Mouse (Mus musculus): ENCODE measurements around the gene Plppr3.

Gene Plppr3

DNA sequence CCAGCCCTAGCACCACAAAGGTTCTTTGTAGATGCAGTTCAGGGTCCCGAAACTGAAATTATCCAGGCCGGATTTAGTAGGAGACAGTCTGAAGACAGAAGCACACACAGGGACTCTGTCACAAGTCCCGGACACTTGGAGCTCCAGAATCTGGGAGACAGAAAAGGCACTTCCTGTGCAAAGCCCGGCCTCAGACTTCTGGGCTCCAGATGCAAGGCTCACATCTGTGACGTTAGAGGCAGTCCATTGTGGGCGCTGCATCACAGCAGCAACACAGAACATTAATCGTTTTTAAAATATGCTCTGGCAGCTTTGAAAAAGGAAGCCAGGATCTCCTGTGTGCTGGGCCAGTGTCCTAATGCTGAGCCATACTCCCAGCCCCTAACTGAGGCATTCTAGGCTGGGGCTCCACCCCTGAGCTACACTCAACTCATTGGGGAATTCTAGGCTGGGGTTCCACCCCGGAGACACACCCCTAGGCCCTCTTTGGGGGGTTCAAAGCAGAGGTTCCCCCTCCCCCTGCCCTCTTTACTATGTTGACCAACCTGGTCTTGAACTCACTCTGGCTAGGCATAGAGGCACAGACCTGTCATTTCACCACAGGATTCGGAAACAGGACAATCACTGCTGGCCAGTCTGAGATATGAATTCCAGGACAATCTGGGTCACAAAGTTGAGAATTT lies 22.2 kb downstream of the Plppr3 start:
- DNase-seq = no peak

DNA sequence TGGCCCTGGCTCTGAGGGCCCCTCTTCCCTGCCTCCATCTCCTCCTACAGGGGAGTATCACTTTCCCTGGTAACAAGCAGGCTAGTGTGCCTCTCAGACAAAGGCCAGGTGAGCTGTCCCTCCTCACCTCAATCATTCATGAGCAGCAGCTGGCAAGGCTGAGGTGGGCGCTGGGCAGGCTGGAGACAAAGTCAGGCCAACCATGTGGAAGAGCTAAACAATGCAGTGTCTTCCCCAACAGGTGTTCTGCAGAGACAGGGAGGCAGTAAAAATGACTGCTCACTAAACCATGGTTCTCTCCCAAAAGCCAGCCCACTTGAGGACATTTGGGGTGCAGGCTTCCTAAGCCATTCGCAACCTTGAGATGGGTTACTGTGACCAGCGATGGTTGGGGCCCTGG lies 22.8 kb downstream of the Plppr3 start:
- no peak for DNase-seq

DNA sequence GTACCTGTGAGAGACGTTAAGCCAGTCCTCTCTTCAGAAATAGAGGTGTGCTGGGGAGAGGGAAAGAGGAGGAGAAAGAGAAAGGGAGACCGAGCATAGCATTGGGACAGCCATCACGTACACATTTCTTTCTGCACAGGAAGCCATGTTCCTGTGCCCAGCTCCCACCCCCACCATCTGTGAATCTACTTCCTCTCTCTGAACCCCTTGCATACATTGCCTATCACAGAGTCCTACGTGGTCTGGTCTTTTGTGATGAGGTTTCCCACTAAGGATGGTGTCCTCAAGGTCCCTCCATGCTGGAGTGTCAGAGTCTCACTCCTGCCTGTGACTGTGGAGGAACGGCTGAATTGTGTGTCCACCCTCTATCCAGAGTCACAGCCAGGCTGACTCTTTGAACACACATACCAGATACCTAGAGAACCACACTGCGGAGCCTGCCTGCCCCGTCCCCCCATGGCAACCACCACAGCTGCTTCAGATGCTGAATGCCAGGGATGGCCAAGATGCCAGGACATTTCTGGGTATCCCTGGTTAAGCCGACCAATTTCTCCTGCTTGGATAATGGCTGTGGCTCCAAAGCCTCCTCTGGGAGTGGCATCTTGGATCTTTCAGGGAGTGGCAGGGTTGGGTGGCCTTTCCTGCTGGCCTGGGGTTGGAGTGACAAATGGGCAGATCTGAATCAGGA lies 24.3 kb downstream of the Plppr3 start:
- no peak for DNase-seq

DNA sequence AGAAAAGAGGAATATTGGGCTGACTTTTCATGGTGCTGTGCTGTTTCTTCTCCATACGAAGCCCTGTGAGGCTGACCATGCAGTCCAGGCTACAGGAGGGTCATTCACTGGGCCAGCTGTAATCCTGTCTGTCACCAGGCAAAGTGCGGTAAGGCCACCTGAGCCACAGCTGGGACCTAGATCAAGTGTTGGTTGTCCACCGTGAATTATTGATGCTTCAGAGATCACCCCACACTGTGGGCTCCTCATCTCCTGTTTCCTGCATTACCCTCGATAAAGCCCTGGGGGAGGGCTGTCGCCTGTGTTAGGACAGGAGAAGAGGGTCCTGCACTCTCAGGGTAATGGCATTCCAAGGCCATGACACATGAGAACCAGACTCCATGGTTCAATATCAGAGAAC lies 27.9 kb downstream of the Plppr3 start:
- no peak for DNase-seq

DNA sequence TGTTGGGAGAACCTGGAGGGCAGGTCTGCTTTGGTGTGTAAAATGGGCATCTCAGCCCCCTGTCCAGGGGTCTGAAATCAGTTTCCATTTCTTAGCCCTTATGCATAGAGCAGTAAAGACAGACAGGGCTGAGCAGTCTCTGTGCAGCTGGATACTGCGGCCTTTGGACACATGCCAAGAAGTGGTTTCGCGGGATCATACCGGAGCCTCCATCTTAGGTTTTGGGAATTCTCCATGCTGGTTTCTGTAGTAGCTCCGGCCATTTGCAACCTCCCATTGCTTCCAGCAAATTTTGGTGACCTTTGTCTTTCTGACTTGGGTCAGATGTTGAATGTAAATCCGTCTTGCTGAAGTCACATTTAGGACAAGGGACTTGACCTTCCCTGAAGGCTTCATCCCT lies 31.0 kb downstream of the Plppr3 start:
- DNase-seq = peak in 1 of 2 experiments; percentile 33

DNA sequence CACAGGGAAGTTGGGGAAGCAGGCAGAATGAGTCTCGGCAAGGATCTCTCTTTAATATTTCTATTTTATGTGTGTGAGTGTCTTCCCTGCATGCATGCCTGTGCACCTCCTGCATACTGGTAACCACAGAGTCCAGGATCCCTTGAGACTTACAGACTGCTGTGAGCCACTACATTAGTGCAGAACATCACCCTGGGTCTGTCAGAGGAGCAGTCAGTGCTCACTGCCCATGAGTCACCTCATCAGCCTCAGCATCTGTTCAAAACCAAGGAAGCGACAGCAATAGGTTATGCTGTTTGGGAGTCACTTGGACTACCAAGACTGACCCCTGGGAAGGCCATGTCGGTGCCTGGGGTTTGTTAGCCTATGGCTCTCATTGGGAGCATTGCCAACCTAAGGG lies 32.1 kb downstream of the Plppr3 start:
- no peak for DNase-seq

DNA sequence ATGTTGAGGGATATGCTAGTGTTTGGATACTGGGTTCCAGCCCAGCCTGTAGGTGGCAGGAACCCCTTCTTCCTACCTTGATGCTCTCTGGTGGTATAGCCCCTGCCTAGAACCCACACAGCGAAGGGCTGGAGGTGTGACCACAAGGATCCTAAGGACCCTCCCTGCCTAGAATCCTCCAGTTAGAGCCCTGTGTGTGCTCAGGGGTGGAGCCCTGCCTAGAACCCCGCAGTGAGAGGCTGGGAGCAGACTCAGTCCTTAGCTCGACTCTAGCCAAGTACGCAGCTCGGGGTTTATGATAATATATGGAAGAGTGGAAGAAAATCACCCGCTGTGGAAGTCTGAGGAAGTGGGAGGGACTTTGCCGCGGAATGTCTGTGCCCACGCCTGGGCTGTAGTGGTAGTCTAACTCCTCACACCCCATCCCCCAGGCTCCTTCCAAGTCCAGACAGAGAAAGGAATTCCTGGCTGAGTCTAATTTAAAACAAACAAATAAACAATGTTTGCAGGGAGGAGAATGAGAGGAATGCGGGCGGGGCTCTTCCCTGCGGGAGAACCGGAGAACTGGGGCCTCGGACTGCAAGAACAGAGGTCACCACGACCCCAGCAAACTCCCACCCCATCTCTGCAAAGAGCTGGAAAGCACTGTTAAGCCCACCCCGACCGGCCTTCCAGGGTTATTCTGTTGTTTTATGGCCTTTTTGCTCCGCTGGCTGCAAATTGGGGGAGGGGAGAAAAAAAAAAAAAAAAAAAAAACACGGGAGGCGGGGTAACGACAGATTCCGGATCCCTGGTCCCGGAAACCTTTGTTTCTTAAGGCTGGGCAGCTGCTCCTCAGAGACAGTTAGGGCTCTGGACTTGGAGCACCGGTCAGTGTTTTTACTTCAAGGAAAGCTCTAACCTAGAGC lies 33.5 kb downstream of the Plppr3 start:
- peak; percentile 64 to 70 for DNase-seq

DNA sequence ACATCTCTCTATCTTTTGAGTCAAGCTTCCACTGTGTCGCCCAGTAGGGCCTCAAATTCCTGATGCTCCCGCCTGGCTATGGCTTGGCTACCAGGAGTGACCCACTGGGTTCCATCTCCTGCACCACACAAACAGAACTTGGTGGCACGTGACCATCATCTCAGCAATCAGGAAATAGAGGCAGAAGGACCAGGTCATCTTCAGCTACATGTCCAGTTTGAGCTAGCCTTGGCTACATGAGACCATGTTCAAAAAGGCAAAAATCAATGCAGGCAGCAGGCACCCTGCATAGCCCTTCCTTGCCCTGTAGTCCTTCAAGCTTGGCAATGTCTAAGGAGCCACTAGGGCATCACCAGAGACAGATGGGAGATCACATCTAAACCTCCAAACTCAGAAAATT lies 34.3 kb downstream of the Plppr3 start:
- no peak for DNase-seq

DNA sequence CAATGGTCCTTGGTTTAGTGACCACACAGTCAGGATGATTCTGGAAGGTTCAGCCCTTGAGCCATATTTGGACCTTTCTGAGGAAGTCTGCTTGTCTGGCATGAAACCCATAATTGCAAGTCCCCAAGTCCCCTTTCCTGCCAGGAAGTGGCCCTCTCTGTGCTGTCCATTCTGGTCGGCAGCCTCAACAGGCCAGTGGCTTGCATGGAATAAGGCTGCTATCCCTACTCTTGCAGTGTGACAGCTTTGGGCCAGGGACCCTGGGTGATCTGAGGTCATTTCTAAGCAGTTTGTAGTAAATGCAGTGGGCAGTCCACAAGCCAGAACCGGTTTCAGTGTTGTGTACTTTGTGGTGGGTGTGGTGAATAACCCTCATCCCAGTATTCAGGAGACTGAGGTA lies 36.3 kb downstream of the Plppr3 start:
- no peak for DNase-seq

DNA sequence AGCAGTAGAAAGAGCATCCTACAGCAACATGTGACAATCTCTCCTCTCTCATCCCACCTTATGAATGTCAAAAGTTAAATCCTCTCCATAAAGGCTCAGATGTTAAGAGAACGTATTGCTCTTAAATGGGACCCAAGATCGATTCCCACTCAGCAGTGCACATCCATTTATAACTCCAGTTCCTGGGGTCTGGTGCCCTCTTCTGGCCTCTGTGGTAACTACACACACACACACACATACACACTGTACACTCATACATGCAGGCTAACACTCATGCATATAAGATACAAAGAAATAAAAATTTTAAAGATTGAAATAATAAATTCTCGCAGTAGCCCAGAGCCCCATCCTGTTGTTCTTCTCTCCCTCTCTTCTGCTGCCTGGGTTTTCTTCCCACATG lies 37.5 kb downstream of the Plppr3 start:
- no peak for DNase-seq

DNA sequence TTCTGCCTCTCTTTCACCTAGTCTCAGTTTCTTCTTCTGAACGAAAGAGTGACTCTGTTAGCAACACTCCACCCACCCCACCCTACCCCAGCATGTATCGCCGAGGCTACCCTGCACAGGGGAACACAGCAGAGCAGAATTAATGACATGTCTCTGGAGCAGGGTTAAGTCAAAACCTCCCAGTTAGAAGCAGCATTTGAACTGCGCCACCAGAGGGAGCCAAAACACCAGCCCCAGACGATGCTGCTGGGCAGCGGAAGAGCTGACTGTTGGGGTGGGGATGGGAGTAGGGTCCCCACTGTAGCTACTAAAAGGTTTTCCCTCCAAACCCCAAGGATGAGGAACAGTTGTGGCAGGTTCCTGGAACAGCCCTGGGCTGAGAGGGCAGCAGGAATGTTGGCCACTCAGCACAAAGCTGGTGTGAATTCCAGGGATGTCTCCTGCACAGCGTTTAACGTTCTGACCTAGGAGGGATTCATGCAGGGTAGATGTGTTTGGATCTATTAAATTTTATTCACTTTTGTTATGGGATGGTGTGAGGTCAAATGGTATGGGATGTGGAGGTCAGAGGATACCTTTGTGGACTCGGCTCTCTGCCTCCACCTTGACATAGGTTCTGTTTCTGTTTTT lies 39.5 kb downstream of the Plppr3 start:
- DNase-seq = peak; percentile 84 to 89

DNA sequence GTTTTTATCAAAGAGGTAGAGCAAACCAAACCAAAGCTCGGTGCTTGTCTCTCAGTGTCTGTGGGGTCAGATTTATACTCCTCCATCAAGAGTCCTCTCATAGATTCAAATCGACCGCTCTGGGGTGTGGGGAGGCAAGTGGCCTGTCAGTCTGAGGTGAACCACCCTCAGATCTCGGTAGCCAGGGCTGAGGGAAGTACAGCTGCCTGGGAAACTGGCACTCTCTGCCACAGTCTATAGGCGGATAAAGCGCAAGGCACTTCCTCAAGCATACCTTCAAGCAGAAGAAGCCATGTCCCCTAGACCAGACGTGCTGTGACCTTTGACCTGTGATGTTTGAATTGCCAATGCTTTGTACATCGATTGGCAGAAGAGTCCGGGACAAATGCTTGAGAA lies 41.6 kb downstream of the Plppr3 start:
- DNase-seq = no peak

DNA sequence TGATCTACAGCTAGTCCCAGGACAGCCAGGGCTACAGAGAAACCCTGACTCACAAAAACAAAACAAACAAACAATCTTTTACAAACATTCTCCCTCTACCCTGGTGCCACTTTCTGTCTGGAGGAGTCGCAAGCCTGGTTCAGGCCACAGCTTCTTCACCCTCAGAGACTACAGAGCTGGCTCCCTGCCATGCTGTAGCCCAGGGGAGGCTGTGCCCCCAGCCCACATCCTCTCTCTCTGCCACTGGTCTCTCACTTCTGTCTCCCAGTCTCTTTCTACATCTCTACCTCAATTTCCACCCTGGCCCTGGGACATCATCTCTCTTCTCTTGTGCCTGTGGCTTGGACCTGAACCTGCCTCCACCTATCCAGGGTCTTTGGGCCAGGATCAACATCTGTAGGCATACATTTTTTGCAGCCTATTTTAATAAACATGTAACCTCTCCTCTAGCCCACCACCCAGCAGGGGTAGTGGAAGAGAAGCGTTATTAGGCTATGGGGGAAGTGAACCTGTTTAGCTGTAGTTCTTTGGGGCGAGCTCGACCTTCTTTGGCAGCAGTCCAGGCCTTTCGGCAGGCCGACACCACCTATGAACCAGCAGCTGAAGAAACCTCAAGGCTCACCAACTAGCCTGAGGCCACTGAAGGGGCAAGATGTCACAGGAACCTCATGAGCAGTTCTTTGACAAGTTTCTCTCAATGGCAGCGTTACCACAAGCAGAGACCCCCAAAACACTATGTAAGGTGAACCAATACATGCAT lies 42.2 kb downstream of the Plppr3 start:
- DNase-seq = no peak

DNA sequence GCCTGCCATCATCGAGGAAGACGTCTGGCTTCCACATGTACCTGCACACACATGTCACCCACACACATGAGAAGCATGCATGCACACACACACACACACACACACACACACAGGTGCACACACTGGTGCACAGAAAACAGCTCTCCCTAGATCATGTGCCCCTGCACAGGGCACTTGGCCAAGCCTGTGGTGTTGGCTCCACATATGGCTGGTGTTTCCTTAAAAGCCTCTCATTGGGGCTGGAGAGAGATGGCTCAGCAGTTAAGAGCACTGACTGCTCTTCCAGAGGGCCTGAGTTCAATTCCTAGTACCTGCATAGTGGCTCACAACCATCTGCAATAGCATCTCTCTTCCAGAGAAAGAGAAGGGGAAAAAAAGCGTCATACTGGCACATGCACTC lies 42.9 kb downstream of the Plppr3 start:
- no peak for DNase-seq

DNA sequence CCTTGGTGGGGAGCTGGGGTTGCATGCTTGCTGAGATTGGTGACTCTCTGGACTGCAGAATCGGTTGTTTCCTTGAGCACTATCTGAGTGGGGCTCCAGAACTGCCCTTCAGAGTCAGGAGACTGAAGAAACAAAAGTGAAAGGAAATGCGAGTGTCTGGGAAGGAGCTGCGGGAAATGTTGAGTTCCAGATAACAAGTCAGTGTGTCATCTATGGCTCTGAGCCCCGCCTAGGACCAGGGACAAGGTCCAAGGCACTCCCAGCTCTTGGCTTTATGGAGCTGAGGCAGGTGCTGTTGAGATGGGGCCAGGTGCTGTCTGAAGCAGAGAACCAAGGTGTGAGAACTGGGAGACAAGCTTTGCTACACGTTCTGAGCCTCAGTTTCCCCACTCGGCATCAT lies 50.0 kb downstream of the Plppr3 start:
- no peak for DNase-seq

DNA sequence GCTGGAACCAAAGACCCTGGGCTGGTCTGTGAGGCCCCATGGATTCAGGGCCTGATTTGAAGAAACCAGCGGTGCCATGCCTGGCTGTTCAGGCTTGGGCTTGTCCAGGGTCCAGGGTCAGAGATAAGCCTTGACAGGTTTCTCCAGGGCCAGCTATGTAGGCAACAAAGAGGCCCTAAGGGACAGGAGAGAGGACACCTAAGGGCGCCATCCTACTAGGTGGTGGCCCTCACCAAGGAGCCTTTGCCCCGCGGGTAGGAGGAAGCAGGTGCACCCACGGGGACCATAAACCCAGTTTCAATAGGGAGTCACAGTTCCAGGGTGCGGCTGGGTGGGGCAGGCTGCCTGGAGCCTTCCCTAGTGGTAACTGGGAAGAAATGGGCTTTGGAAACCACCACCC lies 51.4 kb downstream of the Plppr3 start:
- no peak for DNase-seq

DNA sequence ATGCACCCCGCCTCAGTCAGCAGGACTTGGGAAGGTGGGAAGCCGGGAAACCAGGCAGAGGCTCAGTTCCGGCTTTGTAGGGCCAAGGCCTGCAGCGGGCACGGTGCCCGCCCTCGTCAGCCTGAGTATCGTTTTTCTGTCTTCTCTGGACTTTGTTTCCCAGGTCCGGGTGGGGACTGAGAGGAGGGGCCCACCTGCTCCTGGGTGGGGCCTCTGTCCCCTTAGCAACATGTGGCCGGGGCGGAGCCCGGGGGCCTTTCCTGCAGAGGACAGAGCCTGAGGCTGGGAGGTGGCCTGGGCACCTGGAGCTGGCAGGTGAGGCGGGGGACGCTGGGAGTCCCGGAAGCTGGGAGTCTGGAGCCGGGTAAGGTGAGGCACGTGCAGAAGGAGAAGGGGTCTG lies 52.1 kb downstream of the Plppr3 start:
- no peak for DNase-seq

DNA sequence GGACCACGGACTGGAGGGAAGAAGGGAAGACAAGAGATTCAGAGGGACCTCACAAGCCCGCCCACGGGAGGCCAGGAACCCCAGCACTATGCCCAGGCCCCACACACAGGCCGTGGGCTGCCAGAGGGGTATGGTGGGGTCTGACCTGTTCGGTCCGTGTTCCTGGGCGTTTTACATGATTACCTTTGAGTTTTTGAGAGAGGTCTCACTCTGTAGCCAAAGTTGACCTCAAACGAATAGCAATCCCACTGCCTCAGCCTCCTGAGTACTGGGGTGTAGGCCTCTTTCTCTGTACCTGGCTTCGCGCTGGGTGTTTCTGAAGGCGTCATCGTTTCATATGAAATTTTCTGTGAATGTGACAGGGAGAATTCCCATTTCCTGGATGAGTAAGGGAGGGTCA lies 52.7 kb downstream of the Plppr3 start:
- no peak for DNase-seq

DNA sequence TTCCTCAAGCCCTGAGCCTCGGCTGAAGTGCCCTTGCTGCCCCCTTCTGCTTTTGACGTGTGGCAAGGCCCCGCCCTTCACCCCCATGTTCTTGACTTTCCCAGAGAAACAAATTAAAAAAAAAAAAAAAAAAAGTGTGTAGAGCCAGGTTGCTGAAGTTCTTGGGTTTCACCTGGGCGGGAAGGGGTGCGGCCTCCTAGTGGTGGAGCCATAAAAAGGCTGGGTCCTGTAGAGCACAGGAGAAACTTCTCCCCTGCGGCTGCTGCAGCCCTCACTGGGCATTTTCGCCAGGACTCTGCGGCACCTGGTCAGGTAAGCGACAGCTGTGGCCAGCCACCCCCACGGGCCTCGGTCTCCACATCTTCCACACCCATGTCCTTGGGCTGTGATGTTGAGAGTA lies 53.7 kb downstream of the Plppr3 start, which contains the start of gene Misp:
Misp (plus strand) TSS at position 208 of the 400 bp plus-strand sequence.
- no peak for DNase-seq

DNA sequence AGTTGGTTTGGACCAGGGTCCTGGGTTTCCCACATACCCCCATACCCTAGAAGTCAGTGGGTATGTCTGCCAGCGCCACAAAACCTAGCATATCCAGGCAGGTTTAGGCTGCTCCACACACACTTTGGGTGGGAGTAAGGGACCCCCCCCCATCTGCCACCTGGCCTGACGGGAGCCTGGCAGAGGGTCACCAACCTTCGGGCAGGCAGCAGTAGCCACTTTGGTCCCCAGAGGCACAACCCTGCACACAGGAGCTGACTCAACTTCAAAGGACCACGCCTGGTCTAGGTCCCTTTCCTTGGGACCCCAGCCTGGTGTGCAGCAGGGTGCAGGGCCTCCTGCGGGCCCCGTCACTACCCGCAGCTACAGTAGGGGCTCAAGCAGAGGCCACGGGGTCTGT lies 54.2 kb downstream of the Plppr3 start:
- no peak for DNase-seq

DNA sequence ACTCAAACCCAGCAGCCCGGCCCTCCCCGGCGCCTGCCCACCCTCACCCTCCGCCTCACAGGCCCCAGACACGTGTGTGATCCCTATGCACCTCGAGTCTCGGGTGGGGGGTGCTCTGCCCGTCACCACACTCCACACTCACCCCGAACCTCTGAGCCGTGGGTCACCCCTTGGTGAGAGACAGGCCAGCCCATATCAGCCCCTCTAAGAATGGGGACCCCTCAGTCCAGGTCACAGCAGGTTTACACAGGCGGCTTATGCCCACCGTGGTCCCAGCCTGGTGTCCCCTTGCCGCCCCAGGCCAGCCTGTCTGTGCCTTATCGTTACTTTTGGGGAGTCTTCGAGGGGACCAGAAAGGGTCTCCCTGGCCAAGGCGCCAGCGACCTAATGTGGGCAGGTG lies 54.8 kb downstream of the Plppr3 start:
- DNase-seq = no peak

DNA sequence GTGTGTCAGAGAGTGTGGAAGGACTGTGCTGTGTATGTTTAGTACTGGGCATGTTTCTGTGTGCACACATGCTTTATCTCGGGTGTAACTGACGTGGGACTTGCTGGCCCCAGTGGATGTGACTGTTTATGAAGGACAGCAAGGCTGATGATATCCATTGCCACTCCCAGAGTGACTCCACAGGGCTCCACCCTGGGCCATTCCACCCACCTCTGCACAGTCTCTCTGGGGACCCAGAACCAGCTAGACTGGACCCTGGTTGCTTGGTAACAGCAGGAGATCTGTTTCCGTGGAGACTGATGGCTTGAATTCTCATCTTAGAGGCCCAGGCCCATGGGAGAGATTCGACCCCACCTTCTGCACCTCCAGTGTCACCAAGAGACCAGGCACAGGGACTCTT lies 56.2 kb downstream of the Plppr3 start:
- no peak for DNase-seq

DNA sequence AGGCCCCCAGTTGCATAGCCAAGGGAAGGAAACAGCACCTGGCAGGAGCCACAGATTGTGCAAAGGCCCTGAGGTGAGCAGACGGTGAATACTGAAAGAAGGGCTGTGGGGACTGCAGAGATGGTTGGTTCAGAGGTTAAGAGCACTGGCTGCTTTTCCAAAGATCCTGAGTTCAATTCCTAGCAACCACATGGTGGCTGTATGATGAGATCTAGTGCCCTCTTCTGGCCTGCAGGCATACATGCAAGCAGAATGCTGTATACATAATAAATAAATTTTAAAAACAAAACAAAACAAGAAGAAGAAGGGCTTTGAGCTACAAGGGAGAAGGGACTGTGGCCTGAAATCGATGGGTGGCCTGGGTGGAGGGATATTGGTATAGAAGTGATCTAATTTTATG lies 57.3 kb downstream of the Plppr3 start:
- no peak for DNase-seq

Data from cerebellum, postnatal 25 days (tissue).